Mouse (Mus musculus): ENCODE results near the gene Tmed9. TPM values are rescaled to one million over a fixed set of nuclear protein-coding genes. Genes with fewer than 3 reads are reported as not detected.

Tmed9 gene
- polyA plus RNA-seq, 1 experiment, result 191 TPM

DNA sequence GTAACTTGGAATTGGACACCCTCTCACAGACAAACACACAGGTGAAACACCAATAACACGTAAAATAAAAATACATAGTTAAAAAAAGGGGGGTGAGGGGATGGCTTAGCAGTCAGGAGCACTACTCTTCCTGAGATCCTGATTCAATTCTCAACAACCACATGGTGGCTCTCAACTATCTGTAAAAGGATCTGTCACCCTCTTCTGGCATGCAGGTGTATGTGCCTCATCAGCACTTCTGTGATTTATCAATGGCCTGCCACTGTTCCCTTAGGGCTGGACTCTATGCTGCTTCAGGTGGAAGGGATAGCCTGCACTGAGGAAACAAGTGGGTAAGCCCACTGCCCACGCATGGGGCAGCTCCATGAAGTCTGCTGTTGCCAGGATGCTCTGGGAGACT is 32.6 kb upstream of the Tmed9 start:
- Histone ChIP-seq H3K36me3 (ENCODE audit: control insufficient read depth, insufficient read depth) (peaks cover 66% of the 10 kb centered on the region), H3K79me3 (ENCODE audit: low read depth) (peaks cover 1% of the 10 kb centered on the region), H3K4me3 (ENCODE audit: insufficient read depth, poor library complexity, severe bottlenecking) (no peak overlapping the region), H3ac (ENCODE audit: control insufficient read depth, insufficient read length, low read depth) (no peak overlapping the region), H3K79me2 (ENCODE audit: control insufficient read depth, insufficient read depth) (peaks cover 3% of the 10 kb centered on the region), H3K27me3 (ENCODE audit: control insufficient read depth, insufficient read depth, insufficient read length) (no peaks in the 10 kb centered on the region)
- TF ChIP-seq CTCF (IDR thresholded peaks at IDR 0.05; ENCODE audit: control insufficient read depth, insufficient read depth, insufficient read length) (no peak), CEBPB (IDR thresholded peaks at IDR 0.05; ENCODE audit: low read depth) (no peak), MYOD1 (IDR thresholded peaks at IDR 0.05; ENCODE audit: control insufficient read depth, insufficient read length, low read depth) (no peak), MAX (IDR thresholded peaks at IDR 0.05) (no peak), USF1 (IDR thresholded peaks at IDR 0.05; ENCODE audit: low read depth) (no peak), FOSL1 (IDR thresholded peaks at IDR 0.05; ENCODE audit: insufficient read depth, low read length, poor library complexity, severe bottlenecking) (no peak), MYOG (IDR thresholded peaks at IDR 0.05; ENCODE audit: control insufficient read depth, extremely low read depth, insufficient read length) (no peak)

DNA sequence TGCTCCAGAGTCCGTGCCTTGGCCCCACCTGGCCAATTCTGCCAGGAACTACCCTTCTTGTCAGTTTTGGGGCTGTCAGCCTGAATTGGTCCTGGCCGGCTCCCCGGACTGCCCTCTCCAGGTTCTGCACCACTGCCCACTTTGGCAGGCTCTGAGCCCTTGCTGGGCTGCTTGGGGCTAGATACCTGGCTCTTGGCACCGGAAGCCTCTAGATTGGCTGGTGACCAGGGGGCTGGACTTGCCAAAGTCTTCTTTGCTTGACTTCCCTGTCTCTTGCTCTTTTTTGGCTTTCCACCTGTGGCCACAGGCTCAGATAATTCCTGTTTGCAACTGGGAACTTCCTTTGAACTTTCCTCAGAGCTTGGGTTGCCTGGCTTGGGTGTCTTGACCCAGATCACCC is 30.6 kb upstream of the Tmed9 start:
- H3K79me3 ChIP-seq (ENCODE audit: low read depth), result no peaks in the 10 kb centered on the region
- no peaks in the 10 kb centered on the region for H3K79me2 ChIP-seq (ENCODE audit: control insufficient read depth, insufficient read depth)
- no peak for TF ChIP-seq CEBPB (IDR thresholded peaks at IDR 0.05; ENCODE audit: low read depth)
- TF ChIP-seq MYOG (IDR thresholded peaks at IDR 0.05; ENCODE audit: control insufficient read depth, extremely low read depth, insufficient read length), result no peak
- TF ChIP-seq MAX (IDR thresholded peaks at IDR 0.05), result no peak
- TF ChIP-seq MYOD1 (IDR thresholded peaks at IDR 0.05; ENCODE audit: control insufficient read depth, insufficient read length, low read depth), result no peak
- no peak for TF ChIP-seq USF1 (IDR thresholded peaks at IDR 0.05; ENCODE audit: low read depth)
- no peak for TF ChIP-seq CTCF (IDR thresholded peaks at IDR 0.05; ENCODE audit: control insufficient read depth, insufficient read depth, insufficient read length)
- TF ChIP-seq FOSL1 (IDR thresholded peaks at IDR 0.05; ENCODE audit: insufficient read depth, low read length, poor library complexity, severe bottlenecking), result no peak
- H3K36me3 ChIP-seq (ENCODE audit: control insufficient read depth, insufficient read depth), result peaks cover 74% of the 10 kb centered on the region
- no peaks in the 10 kb centered on the region for H3K27me3 ChIP-seq (ENCODE audit: control insufficient read depth, insufficient read depth, insufficient read length)
- no peak overlapping the region for H3K4me3 ChIP-seq (ENCODE audit: insufficient read depth, poor library complexity, severe bottlenecking)
- H3ac ChIP-seq (ENCODE audit: control insufficient read depth, insufficient read length, low read depth), result no peak overlapping the region

DNA sequence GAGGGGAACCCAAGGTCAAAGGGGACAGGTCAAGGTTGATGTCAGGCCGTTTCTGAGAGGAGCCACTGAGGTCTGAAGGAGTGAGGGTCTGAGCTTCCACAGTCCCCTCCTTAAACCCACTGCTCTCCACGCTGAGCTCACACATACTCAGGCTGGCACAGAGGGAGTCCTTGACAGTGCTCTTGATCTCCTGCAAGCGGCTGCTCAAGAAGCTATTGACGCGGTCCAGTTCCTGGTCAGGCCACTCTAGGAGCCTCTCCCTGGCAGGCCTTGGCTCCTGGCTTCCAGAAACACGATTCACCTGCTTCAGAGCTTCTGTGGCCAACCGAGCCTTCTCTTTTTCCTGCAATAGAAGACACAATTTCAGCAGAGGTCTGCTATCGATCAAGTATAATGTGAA is 30.1 kb upstream of the Tmed9 start:
- peaks cover 72% of the 10 kb centered on the region for H3K36me3 ChIP-seq (ENCODE audit: control insufficient read depth, insufficient read depth)

DNA sequence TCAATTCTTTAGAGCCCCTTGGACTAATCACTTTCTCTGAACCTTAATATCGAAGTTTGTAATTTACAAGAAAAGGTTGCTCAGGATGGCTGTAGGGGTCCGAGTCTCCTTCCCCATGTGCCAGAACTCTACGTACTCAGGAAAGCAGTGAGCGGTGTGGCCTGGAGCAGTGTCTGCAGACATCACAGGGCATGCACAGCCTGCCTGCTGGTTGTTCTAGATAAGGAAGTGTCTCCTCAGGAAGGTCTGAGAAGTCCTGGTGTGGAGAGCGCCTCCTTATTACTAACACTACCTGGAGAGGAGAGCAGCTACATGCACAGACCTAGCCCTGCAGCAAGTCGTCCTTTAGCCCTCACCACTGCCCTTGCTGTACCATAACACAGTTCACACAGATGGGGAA is 28.7 kb upstream of the Tmed9 start:
- no peaks in the 10 kb centered on the region for H3K79me3 ChIP-seq (ENCODE audit: low read depth)
- no peaks in the 10 kb centered on the region for H3K79me2 ChIP-seq (ENCODE audit: control insufficient read depth, insufficient read depth)
- peaks cover 66% of the 10 kb centered on the region for H3K36me3 ChIP-seq (ENCODE audit: control insufficient read depth, insufficient read depth)
- no peak overlapping the region for H3ac ChIP-seq (ENCODE audit: control insufficient read depth, insufficient read length, low read depth)
- no peak overlapping the region for H3K4me3 ChIP-seq (ENCODE audit: insufficient read depth, poor library complexity, severe bottlenecking)
- no peaks in the 10 kb centered on the region for H3K27me3 ChIP-seq (ENCODE audit: control insufficient read depth, insufficient read depth, insufficient read length)
- no peak for TF ChIP-seq USF1 (IDR thresholded peaks at IDR 0.05; ENCODE audit: low read depth)

More for the DNA sequence above, 30.1 kb upstream of the Tmed9 start:
- no peaks in the 10 kb centered on the region for H3K27me3 ChIP-seq (ENCODE audit: control insufficient read depth, insufficient read depth, insufficient read length)
- H3K79me2 ChIP-seq (ENCODE audit: control insufficient read depth, insufficient read depth), result no peaks in the 10 kb centered on the region
- H3K79me3 ChIP-seq (ENCODE audit: low read depth), result no peaks in the 10 kb centered on the region
- no peak for TF ChIP-seq CEBPB (IDR thresholded peaks at IDR 0.05; ENCODE audit: low read depth)
- no peak overlapping the region for H3ac ChIP-seq (ENCODE audit: control insufficient read depth, insufficient read length, low read depth)
- no peak overlapping the region for H3K4me3 ChIP-seq (ENCODE audit: insufficient read depth, poor library complexity, severe bottlenecking)

DNA sequence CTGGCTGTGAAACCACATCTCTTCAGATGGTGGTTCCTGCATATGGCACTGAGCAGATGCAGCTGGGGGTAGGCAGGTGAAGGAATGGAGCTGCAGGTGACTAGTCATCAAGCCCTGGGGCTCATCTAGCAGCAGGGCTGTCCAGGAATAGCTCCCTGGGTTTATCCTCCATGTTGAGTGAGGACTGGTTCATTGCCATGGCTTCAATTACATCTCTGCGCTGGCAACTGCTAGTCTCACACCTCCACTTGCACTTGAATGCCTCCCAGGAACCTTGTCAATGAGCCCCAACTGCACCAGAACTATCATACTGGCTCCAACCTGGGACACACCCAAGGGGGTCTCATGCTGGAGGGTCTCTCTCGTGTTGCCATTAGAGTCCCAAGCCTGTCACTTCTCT is 25.6 kb upstream of the Tmed9 start:
- H3ac ChIP-seq (ENCODE audit: control insufficient read depth, insufficient read length, low read depth), result no peak overlapping the region
- TF ChIP-seq MYOD1 (IDR thresholded peaks at IDR 0.05; ENCODE audit: control insufficient read depth, insufficient read length, low read depth) (no peak), FOSL1 (IDR thresholded peaks at IDR 0.05; ENCODE audit: insufficient read depth, low read length, poor library complexity, severe bottlenecking) (no peak), MAX (IDR thresholded peaks at IDR 0.05) (no peak), MYOG (IDR thresholded peaks at IDR 0.05; ENCODE audit: control insufficient read depth, extremely low read depth, insufficient read length) (no peak)
- no peaks in the 10 kb centered on the region for H3K79me2 ChIP-seq (ENCODE audit: control insufficient read depth, insufficient read depth)
- H3K36me3 ChIP-seq (ENCODE audit: control insufficient read depth, insufficient read depth), result peaks cover 42% of the 10 kb centered on the region
- no peaks in the 10 kb centered on the region for H3K27me3 ChIP-seq (ENCODE audit: control insufficient read depth, insufficient read depth, insufficient read length)
- H3K4me3 ChIP-seq (ENCODE audit: insufficient read depth, poor library complexity, severe bottlenecking), result no peak overlapping the region
- no peaks in the 10 kb centered on the region for H3K79me3 ChIP-seq (ENCODE audit: low read depth)

DNA sequence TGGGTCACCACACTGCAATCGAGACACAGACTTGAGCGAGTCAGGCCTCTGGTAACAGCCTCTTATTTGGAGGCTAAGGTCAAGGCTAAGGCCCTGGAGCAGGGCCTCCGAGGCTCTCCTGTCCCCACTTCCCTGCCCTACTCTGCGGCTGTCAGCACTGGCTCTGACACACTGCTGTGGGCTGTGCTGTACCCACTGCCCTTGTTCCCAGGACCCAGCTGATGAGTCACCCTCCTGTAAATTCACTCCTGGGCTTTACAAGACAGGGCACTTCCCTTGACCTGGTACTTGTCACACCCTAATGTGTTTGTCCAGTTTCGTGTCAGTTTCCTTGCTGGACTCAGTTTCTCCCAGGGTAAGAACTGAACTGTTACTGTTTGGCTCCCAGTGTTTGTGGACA is 25.1 kb upstream of the Tmed9 start:
- no peaks in the 10 kb centered on the region for H3K79me2 ChIP-seq (ENCODE audit: control insufficient read depth, insufficient read depth)
- no peaks in the 10 kb centered on the region for H3K79me3 ChIP-seq (ENCODE audit: low read depth)
- H3ac ChIP-seq (ENCODE audit: control insufficient read depth, insufficient read length, low read depth), result no peak overlapping the region
- H3K4me3 ChIP-seq (ENCODE audit: insufficient read depth, poor library complexity, severe bottlenecking), result no peak overlapping the region
- no peaks in the 10 kb centered on the region for H3K27me3 ChIP-seq (ENCODE audit: control insufficient read depth, insufficient read depth, insufficient read length)
- peaks cover 37% of the 10 kb centered on the region for H3K36me3 ChIP-seq (ENCODE audit: control insufficient read depth, insufficient read depth)
- no peak for TF ChIP-seq USF1 (IDR thresholded peaks at IDR 0.05; ENCODE audit: low read depth)
- no peak for TF ChIP-seq MYOG (IDR thresholded peaks at IDR 0.05; ENCODE audit: control insufficient read depth, extremely low read depth, insufficient read length)
- no peak for TF ChIP-seq CTCF (IDR thresholded peaks at IDR 0.05; ENCODE audit: control insufficient read depth, insufficient read depth, insufficient read length)
- no peak for TF ChIP-seq FOSL1 (IDR thresholded peaks at IDR 0.05; ENCODE audit: insufficient read depth, low read length, poor library complexity, severe bottlenecking)
- no peak for TF ChIP-seq CEBPB (IDR thresholded peaks at IDR 0.05; ENCODE audit: low read depth)
- no peak for TF ChIP-seq MYOD1 (IDR thresholded peaks at IDR 0.05; ENCODE audit: control insufficient read depth, insufficient read length, low read depth)
- TF ChIP-seq MAX (IDR thresholded peaks at IDR 0.05), result no peak
